Mouse (Mus musculus) bone marrow macrophage, adult 2 months (primary cell): ENCODE measurements at regions not wholly inside any gene's neighbourhood (a gene's known extent, or its start where the extent isn't known, plus 50 kb on each side); places are given as distances from the start of the nearest gene placed in this dataset.

ENCODE experiments used
- H3K27ac ChIP-seq: 2 replicates; pipeline ENCODE4 v1.5.1; 2012; ENCODE audit warnings: low read depth, low read length; ENCODE audit not compliant: insufficient read depth
- H3K4me1 ChIP-seq: 2 replicates; pipeline ENCODE4 v1.6.1; 2012; ENCODE audit warnings: low read length; ENCODE audit not compliant: control insufficient read depth, insufficient read depth
- H3K4me3 ChIP-seq: 2 replicates; pipeline ENCODE4 v1.5.1; 2012; ENCODE audit warnings: mild to moderate bottlenecking, low read length, moderate library complexity; ENCODE audit not compliant: insufficient read depth
- CTCF ChIP-seq: IDR thresholded peaks from 2 replicates; pipeline ENCODE4 v1.5.1; 2012; ENCODE audit warnings: low read depth, mild to moderate bottlenecking, low read length, moderate library complexity
- POLR2A ChIP-seq: IDR thresholded peaks from 2 replicates; pipeline ENCODE4 v1.6.1; 2012; ENCODE audit warnings: mild to moderate bottlenecking, low read depth, low read length, borderline replicate concordance

DNA sequence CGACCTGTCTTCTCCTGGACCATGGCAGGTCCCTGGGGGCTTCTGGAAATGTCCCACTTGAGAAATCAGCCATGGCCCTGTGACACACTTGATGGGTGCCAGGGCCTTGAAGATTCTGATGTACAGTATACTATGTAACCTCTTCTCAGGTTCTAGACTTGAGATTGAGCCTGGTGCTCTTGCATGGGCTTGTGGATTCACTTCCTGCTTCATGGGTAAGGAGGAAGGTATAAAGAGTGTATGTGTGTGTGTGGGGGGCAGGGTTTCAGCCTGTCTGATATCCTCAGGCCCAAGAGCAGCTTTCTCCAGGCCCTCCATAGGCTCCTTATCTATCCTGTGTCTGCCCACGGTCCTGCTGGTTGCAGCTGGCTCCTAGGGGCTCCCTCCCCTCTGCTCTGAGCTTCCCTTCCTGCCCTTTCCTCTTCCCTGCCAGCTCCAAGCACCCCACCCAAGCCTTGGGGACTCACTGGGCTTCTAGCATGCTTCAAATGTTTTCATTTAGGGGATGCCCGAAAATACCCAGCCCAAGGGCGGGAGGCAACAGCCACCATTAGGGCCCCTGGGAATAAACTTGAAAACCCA, 61.9 kb upstream of the Ccnd1 start:
- peaks cover 9% of the 10 kb centered on the region for H3K4me1 ChIP-seq
- no peak overlapping the region for H3K27ac ChIP-seq
- TF ChIP-seq CTCF (no peak), POLR2A (no peak)
- H3K4me3 ChIP-seq, result no peak overlapping the region

DNA sequence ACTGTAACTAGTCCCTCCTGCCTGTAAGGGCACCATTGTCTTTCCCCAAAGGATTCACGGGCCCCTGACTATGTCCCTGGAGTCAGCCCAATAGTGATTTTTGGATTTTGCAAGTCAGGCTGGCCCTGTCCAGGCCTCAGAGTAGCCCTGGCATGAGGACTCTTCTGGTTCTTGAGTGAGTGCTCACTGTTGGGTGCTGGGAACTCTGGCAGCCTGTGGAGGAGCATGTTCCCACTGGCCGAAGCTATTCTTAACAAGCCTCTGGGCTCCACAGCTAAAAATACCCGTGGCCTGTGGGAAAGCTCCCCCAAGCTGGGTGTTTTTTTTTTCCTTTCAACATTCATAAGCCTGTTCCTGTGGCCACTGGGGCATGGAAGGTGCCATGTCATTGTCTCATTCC, 60.0 kb upstream of the Ccnd1 start:
- Histone ChIP-seq H3K4me1 (peaks cover 9% of the 10 kb centered on the region), H3K4me3 (no peak overlapping the region), H3K27ac (no peak overlapping the region)
- TF ChIP-seq CTCF (no peak), POLR2A (no peak)

DNA sequence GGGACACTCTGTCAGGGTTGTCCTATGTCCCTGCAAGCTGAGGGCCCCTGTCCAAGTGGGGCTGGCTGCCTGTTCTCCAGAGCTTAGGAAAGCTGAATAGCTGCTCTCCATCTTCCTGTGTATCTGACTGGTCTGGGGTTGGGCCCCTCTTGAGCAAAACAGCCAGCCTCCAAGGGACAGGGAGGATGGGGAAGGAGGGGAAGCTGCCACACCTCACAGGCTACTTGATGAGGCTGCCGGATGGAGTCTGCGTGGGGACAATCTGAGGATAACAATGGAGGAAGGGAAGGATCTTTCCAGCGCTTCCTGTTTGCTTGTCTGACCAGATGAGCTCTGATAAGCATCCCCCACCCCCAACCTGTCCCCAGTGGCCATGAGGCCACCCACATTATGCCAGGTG, 57.1 kb upstream of the Ccnd1 start:
- Histone ChIP-seq H3K4me3 (no peak overlapping the region), H3K4me1 (peaks cover 9% of the 10 kb centered on the region), H3K27ac (no peak overlapping the region)
- no peak for TF ChIP-seq CTCF

DNA sequence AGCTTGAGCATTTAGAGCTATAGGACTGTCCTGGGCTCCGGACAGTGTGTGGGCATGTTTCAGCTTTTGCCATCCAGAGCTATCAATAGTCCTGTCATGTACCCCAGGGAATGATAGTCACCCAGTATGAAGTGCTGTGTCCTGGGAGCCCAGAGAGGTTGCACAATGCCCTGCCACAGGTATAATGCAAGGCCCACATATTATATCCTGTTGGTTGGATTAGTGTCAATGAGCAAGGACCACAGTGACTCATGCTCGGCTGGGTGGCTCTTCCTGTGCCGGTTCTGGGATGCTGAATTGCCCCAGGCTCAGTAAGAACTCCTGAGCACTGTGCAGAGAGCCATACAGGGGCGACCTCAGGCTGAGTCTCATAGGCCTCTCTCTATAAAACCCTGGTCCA, 54.5 kb upstream of the Ccnd1 start:
- TF ChIP-seq POLR2A, result no peak
- no peak for TF ChIP-seq CTCF
- H3K4me1 ChIP-seq, result no peaks in the 10 kb centered on the region
- no peak overlapping the region for H3K27ac ChIP-seq

DNA sequence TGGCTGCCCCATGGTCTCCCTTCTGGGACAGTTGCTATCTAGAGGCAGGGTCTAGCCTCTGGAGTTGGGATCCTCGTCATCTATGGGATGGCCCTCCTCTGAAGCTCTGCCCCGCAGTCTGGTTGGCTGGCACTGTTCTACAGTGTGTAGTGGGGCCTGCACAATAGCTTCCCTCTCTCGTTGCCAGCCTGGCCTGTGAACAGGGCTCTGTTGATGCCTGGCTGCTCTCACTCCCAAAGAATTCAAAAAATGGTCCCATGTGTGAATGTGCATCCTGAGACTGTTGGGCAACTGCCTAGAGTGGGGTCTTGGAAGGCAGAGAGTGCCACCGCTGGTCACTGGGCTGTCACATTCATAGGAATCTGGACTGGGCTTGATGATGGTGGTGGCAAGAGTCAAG, 53.8 kb upstream of the Ccnd1 start:
- H3K4me1 ChIP-seq, result no peaks in the 10 kb centered on the region
- no peak overlapping the region for H3K4me3 ChIP-seq
- H3K27ac ChIP-seq, result no peak overlapping the region
- TF ChIP-seq POLR2A (no peak), CTCF (no peak)

More for the DNA sequence above, 54.5 kb upstream of the Ccnd1 start:
- H3K4me3 ChIP-seq, result no peak overlapping the region

DNA sequence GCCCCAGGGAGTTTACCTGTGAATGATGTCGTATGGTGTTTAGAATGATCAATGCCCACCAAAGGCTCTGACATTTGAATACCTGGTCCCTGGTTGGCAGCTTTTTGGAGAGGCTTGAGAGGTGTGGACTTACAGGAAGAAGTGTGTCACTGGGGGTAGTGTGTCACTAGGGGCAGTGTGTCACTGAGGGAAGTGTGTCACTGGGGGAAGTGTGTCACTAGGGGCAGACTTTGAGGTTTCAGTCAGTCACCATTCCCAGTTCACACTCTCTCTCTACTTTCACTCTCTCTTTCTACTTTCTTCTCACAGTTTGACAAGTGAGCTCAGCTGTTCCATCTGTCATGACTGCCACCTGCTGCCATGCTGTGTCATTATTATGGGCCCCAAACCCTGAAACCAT, 52.0 kb upstream of the Ccnd1 start:
- Histone ChIP-seq H3K4me1 (no peaks in the 10 kb centered on the region; the same call in 1 of the 2 replicates), H3K27ac (no peak overlapping the region), H3K4me3 (no peak overlapping the region)
- TF ChIP-seq CTCF (no peak), POLR2A (no peak)
